Mouse (Mus musculus): ENCODE data around the gene Setd5.
A peak's percentile ranks its signal among the peaks of the same experiment; 100 is the strongest.

Gene Setd5

DNA sequence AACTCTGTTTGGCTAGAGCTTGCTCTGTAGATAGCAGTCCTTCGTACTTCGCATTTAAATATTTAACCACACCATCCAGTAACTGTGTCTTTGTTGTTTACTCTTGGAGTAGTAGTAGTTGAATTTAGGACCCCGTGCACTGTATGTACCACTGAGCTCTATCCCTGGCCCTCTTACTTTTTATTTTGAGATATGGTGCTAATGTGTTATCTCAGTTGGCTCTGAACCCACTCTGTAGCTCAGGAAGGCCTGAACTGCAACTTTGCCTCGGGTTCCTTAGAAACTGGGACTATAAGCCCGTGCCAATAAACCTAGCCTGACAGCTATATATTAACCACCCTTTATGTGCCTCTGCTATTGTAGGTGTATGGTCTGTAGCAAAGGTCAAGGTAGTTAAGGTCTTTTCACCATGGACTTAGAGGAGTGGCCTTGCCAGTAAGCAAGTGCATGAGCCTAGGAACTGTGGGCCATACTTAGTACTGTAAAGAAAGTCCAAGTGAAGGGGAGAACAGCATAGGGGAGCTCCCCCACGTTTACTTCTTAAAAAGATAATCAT lies 22.5 kb upstream of the Setd5 start:
- DNase-seq (ENCODE audit: extremely low spot score) = no peak

DNA sequence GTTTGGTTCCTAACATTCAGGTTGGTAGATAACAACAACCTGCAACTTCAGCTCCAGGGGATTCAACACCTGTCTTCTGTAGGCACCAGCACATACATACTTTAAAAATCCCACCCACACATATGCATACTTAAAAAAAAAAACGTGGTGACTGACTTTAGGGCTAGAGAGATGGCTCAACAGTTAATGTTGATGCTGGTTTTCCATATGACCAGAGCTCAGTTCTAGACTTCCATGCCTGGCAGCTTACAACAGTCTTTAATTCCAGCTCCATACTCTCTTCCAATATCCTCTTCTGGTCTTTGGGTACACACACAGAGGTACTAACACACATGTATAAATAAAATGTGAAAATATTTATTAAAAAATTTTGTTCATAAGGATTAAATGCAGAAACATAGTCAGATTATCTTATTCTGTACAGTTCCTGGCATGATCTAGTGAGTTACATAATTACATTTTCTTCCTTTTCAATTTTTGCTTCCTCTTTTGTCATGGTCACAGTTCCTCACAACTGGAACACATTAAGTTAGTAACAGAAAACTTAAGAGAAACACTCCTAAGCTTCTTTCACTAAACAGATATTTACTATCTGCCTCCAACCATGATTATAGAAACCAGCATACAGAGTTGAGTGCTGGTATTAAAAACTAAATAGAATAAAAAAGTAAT lies 16.1 kb upstream of the Setd5 start:
- no peak for DNase-seq (ENCODE audit: extremely low spot score)

DNA sequence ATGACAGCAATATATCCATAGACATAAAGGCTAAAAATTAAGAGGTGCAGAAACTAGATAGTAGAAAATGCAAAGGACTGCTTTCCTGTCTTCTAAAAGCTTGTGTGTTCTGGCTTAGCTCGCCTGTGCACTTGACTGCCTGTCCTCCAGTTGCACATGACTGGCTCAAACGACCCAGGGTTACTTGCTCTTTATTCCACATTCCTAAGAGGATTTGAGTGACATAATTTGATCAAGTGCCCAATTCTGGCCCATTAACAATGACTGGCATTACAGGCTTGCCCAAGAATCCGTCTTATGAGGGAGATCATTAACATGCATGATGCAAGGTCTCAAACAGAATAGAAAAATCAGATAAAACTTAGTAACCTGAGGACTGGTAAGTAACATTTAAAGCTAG lies 14.9 kb upstream of the Setd5 start:
- DNase-seq (ENCODE audit: extremely low spot score) = no peak

DNA sequence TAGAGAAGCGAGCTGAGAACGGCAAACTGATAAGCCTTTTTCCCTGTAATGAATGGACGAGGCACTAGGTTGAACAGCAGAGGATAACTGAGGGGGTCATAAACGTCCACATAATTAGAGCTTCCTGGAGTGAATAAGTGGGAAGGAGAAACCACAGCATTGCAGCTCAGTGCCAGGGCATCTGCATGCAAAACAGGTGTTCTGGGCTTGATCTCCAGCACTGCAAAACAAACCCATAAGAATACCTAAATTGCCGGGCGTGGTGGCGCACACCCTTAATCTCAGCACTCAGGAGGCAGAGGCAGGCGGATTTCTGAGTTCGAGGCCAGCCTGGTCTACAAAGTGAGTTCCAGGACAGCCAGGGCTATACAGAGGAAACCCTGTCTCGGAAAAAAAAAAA lies 13.8 kb upstream of the Setd5 start:
- DNase-seq (ENCODE audit: extremely low spot score) = no peak

- DNase-seq (ENCODE audit: extremely low spot score) = no peak
Observed at GRCm38 (mm10) chr6:113065186-113065585, 12.0 kb upstream of the Setd5 start.

DNA sequence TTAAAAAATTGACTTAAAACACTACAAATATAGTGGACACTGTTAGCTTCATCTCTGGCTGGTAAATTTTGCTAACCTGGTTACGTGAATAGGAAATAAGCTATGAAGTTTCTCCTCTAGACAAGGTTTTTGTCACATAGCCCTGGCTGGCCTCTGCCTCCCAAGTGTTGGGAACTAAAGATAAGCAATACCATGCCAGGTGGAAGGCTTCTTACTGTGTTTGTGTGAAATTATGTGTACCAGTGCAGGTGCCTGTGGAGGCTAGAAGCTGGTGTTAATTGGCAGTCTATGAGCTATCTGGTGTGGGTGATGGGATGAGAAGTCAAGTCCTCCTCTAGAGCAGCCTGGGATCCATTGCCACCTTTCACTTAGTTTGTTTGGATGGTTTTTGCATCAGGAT lies 8.0 kb upstream of the Setd5 start:
- no peak for DNase-seq (ENCODE audit: extremely low spot score)

- DNase-seq (ENCODE audit: extremely low spot score) = no peak
Observed at GRCm38 (mm10) chr6:113075261-113075660, 1.9 kb upstream of the Setd5 start.

DNA sequence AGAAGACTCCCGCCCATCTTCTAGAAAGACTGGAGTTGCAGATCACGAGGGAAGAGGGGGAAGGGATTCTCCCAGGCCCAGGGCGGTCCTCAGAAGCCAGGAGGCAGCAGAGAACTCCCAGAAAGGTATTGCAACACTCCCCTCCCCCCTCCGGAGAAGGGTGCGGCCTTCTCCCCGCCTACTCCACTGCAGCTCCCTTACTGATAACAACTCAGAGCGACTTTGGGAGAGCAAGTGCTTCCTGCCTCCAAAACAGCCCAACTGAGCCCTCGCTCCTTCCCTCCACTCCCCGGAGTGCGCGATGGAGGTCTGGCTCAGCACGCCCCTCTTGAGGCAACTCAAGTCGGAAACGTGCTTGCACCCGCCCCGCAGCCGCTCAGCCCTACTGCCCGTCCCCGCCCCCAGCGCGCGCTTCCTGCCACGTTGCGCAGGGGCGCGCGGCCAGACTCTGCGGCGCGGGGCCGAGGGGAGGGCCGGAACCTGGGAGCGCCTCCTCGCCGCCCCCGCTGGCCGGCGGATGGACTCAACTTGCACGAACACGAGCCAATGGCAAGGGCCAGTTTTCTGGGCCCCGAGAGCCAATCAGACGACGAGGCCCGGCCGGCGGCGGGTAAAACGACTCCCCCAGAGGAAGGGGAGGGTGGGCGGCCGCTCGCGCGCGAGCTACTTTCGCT lies 1.0 kb upstream of the Setd5 start:
- peak; percentile 98 for DNase-seq (ENCODE audit: extremely low spot score)

GRCm38 (mm10) chr6:113077569-113078030 lies 435 bp downstream of the Setd5 start:
- no peak for DNase-seq (ENCODE audit: extremely low spot score)

GRCm38 (mm10) chr6:113078031-113078721 lies 1.0 kb downstream of the Setd5 start:
- DNase-seq (ENCODE audit: extremely low spot score) = peak; percentile 57

DNA sequence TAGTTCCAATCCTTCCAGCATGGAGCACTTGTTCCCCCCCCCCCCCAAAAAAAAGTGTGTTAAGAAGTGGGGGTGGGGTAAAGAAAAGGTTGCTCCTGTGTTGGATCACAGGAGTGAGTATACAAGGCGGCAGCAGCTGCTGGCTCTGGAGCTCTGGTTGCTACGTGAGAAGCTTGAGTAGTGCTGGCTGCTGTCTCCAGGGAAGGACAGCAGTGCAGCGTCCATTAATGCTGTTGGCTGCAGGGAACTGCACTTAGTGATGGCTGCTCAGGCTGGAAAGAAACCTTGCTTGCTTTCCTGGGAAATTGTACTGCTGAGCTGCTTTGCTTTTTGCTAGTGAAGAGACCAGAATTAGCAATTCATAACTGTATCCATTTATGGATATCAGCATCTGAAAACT lies 2.3 kb downstream of the Setd5 start:
- peak; percentile 39 for DNase-seq (ENCODE audit: extremely low spot score)

DNA sequence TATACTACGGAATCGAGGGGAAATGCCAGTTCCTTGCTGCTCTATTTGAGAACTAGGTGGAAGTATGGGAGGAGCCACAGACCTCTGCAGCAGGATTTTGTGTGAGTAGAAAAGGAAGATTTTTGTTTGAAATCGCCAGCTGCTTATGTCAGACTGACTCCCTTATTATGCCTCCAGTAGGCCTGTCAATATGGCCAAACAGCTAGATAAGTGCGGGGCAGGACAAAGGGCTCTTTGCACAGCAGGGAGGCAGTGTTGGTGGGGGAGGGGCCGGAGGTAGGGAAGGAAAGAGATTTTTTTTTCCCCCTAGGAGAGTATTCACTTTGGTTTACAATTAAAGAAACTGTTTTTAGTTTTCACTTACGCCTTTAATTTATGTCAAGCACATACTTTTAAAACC lies 5.1 kb downstream of the Setd5 start:
- peak; percentile 48 for DNase-seq (ENCODE audit: extremely low spot score)

GRCm38 (mm10) chr6:113084590-113084989 lies 7.4 kb downstream of the Setd5 start:
- no peak for DNase-seq (ENCODE audit: extremely low spot score)

GRCm38 (mm10) chr6:113093206-113093605 lies 16.0 kb downstream of the Setd5 start:
- DNase-seq (ENCODE audit: extremely low spot score) = no peak

DNA sequence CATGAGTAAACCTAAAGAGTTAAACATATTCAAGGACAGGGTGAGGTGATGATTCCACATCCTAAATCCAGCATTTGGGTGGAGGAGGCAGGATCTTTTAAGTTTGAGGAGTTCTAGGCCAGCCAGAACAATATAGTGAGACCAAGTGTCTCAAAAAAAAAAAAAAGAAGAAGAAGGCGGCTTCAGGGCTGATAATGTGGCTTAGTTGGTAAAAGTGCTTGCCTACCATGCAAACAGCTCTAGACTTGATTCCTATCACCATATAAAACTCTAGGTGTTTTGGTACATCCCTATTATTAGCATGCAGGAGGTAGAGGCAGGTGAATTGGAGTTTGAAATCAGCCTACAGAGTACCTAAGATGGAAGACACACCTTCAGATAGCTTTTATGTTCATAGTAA lies 18.4 kb downstream of the Setd5 start:
- no peak for DNase-seq (ENCODE audit: extremely low spot score)

DNA sequence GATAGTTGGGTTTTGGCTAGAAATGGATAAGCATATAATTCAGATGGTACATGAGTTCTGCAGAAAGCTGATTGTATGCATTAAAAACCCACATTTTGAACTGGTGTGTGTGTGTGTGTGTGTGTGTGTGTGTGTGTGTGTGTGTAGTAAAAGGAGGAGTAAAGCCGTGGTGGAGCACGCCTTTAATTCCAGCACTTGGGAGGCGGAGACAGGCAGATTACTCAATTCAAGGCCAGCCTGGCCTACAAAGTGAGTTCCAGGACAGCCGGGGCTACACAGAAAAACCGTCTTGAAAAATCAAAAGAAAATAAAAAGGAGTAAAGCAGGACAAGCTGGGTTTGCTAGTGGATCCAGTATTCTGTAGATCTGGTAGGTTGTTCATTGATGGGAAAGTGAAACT lies 20.5 kb downstream of the Setd5 start:
- no peak for DNase-seq (ENCODE audit: extremely low spot score)

DNA sequence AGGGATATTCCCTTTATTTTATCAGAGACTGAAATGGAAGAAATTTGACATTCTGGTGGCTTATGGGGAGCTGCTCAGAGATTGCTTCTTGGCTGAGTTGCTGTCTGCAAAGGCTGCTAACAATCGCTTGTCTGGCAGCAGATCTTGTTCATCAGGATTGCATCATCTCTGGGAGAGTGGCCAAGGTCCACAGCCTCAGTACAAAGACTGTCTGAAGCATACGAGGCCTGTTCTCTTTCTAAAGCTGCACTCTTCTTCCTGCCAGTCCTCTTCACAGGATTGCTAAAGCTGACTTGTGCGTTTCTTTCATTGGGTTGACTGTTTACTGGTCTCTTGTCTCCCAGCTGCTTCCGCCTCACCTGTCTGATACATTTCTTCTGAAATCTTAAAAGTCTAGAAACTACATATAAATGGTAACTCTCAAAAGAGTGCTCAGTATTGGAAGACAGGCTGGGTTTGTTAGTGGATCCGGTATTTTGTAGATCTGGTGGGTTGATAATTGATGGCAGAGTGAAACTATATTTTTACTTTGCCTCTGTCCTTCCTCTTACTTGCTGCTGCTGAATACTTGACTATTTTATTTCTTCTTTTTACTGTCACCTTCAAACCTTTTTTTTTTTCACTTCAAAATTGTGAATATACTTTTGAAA lies 22.6 kb downstream of the Setd5 start:
- DNase-seq (ENCODE audit: extremely low spot score) = no peak

DNA sequence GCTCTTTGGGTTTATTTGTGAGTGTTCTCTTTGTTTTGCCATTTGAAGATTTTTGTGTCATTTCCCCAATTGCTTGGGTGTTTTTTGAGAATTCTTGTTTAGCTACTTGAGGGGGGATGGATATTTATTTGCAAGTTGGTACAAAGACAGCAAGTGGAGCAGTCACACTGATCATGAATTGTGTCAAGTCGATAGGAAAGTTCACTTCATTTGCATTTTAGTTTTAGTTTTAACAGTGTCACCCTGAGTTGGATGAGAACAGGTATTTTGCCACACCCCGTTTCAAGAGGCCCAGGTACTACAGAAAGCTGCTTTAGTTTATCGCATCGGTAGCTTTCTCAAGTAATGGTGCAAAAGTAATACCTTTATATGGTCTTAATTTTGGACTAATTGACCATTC lies 25.4 kb downstream of the Setd5 start:
- DNase-seq (ENCODE audit: extremely low spot score) = no peak

- peak; percentile 47 for DNase-seq (ENCODE audit: extremely low spot score)
Observed at GRCm38 (mm10) chr6:113103765-113104164, 26.6 kb downstream of the Setd5 start.

- DNase-seq (ENCODE audit: extremely low spot score) = no peak
Observed at GRCm38 (mm10) chr6:113109378-113109777, 32.2 kb downstream of the Setd5 start.

GRCm38 (mm10) chr6:113109956-113110355 lies 32.8 kb downstream of the Setd5 start:
- no peak for DNase-seq (ENCODE audit: extremely low spot score)

DNA sequence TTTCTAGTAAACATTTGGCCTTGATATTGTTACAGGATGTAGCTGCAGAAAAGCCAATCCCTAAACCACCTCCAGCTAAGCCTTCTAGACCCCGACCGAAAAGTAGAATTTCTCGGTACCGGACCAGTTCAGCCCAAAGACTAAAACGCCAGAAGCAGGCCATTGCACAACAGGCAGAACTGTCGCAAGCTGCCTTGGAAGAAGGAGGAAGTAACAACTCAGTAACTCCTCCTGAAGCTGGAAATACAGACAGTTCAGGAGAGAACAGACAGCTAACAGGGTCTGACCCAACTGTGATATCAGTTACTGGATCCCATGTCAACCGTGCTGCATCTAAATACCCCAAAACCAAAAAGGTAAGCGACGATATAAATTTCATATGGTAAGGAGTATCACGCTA lies 43.6 kb downstream of the Setd5 start:
- no peak for DNase-seq (ENCODE audit: extremely low spot score)
